Mouse (Mus musculus): Measurements from ENCODE around the gene BC049715. TPM values are rescaled to one million over a fixed set of nuclear protein-coding genes. Genes with fewer than 3 reads are reported as not detected.

BC049715 gene
- polyA plus RNA-seq (2014; fragmentation: Nextera tagmentation; extraction: Ambion mirVana) = 2.3 and 2.6 TPM in 2 replicates

- Histone ChIP-seq H3K4me3 (ENCODE audit: low read depth, low read length) (peak within 1 kb of the TSS; percentile 100), H3K9ac (ENCODE audit: low read depth, low read length) (peak within 1 kb of the TSS; percentile 99), H3K27me3 (replicated peaks; ENCODE audit: control insufficient read depth, insufficient read depth, low read length) (no peaks in the 10 kb centered on the region), H3K36me3 (ENCODE audit: control insufficient read depth, insufficient read depth, low read length) (peaks cover 21% of the 10 kb centered on the region), H3K4me2 (peak within 1 kb of the TSS; percentile 96), H3K9me3 (ENCODE audit: control insufficient read depth, low read length) (no peaks in the 10 kb centered on the region), H3K27ac (ENCODE audit: low read depth, low read length) (peak within 1 kb of the TSS; percentile 85), H3K4me1 (replicated peaks; ENCODE audit: control insufficient read depth, insufficient read depth, low read length) (0 out of 2 replicates have a peak, but pooled peaks cover 5% of the 10 kb centered on the region)
- 0% methylated on average over 34 of the region's 34 CpGs for WGBS
- ATAC-seq (replicated peaks; ENCODE audit: low FRiP score) = no peak; the same call in 1 of the 2 replicates
- DNase-seq (ENCODE audit: low spot score) = no peak
Measured at GRCm38 (mm10) chr6:136827516-136827880, at the start of gene BC049715. TSS of gene BC049715 (plus strand) at chr6:136827626.

GRCm38 (mm10) chr6:136781377-136781986 lies 45.9 kb upstream of the BC049715 start, which contains the start of gene Gucy2c:
TSS of gene Gucy2c (minus strand) at chr6:136781765.
- no peak within 1 kb of the TSS for H3K9ac ChIP-seq (ENCODE audit: low read depth, low read length)
- no peaks in the 10 kb centered on the region for H3K27me3 ChIP-seq (replicated peaks; ENCODE audit: control insufficient read depth, insufficient read depth, low read length)
- H3K36me3 ChIP-seq (ENCODE audit: control insufficient read depth, insufficient read depth, low read length) = no peaks in the 10 kb centered on the region
- no peak within 1 kb of the TSS for H3K4me2 ChIP-seq
- ATAC-seq (replicated peaks; ENCODE audit: low FRiP score) (no peak), DNase-seq (ENCODE audit: low spot score) (no peak)
- H3K27ac ChIP-seq (ENCODE audit: low read depth, low read length) = no peak within 1 kb of the TSS
- H3K4me3 ChIP-seq (ENCODE audit: low read depth, low read length) = no peak within 1 kb of the TSS
- WGBS = 81% methylated on average over 20 of the region's 20 CpGs
- no peaks in the 10 kb centered on the region for H3K4me1 ChIP-seq (replicated peaks; ENCODE audit: control insufficient read depth, insufficient read depth, low read length)
- no peaks in the 10 kb centered on the region for H3K9me3 ChIP-seq (ENCODE audit: control insufficient read depth, low read length)

- H3K36me3 ChIP-seq (ENCODE audit: control insufficient read depth, insufficient read depth, low read length) = no peaks in the 10 kb centered on the region
- H3K4me1 ChIP-seq (replicated peaks; ENCODE audit: control insufficient read depth, insufficient read depth, low read length) = no peaks in the 10 kb centered on the region
- no peak for ATAC-seq (replicated peaks; ENCODE audit: low FRiP score)
- H3K9ac ChIP-seq (ENCODE audit: low read depth, low read length) = no peak overlapping the region
- H3K4me2 ChIP-seq = no peak overlapping the region
- WGBS = 88% methylated on average over 12 of the region's 12 CpGs
- H3K27me3 ChIP-seq (replicated peaks; ENCODE audit: control insufficient read depth, insufficient read depth, low read length) = no peaks in the 10 kb centered on the region
- no peak overlapping the region for H3K4me3 ChIP-seq (ENCODE audit: low read depth, low read length)
- DNase-seq (ENCODE audit: low spot score) = no peak
- H3K9me3 ChIP-seq (ENCODE audit: control insufficient read depth, low read length) = no peaks in the 10 kb centered on the region
- no peak overlapping the region for H3K27ac ChIP-seq (ENCODE audit: low read depth, low read length)
Measured at GRCm38 (mm10) chr6:136782146-136782545, 45.3 kb upstream of the BC049715 start.

GRCm38 (mm10) chr6:136782761-136783160 lies 44.7 kb upstream of the BC049715 start:
- 86% methylated on average over 9 of the region's 9 CpGs for WGBS
- H3K36me3 ChIP-seq (ENCODE audit: control insufficient read depth, insufficient read depth, low read length) = no peaks in the 10 kb centered on the region
- H3K9ac ChIP-seq (ENCODE audit: low read depth, low read length) = no peak overlapping the region
- H3K27ac ChIP-seq (ENCODE audit: low read depth, low read length) = no peak overlapping the region
- no peak overlapping the region for H3K4me2 ChIP-seq
- H3K9me3 ChIP-seq (ENCODE audit: control insufficient read depth, low read length) = no peaks in the 10 kb centered on the region
- no peaks in the 10 kb centered on the region for H3K4me1 ChIP-seq (replicated peaks; ENCODE audit: control insufficient read depth, insufficient read depth, low read length)
- H3K4me3 ChIP-seq (ENCODE audit: low read depth, low read length) = no peak overlapping the region
- DNase-seq (ENCODE audit: low spot score) = no peak
- ATAC-seq (replicated peaks; ENCODE audit: low FRiP score) = no peak
- no peaks in the 10 kb centered on the region for H3K27me3 ChIP-seq (replicated peaks; ENCODE audit: control insufficient read depth, insufficient read depth, low read length)

- Histone ChIP-seq H3K36me3 (ENCODE audit: control insufficient read depth, insufficient read depth, low read length) (no peaks in the 10 kb centered on the region), H3K27me3 (replicated peaks; ENCODE audit: control insufficient read depth, insufficient read depth, low read length) (no peaks in the 10 kb centered on the region), H3K4me2 (no peak overlapping the region), H3K4me1 (replicated peaks; ENCODE audit: control insufficient read depth, insufficient read depth, low read length) (no peaks in the 10 kb centered on the region), H3K9me3 (ENCODE audit: control insufficient read depth, low read length) (no peaks in the 10 kb centered on the region), H3K4me3 (ENCODE audit: low read depth, low read length) (no peak overlapping the region), H3K27ac (ENCODE audit: low read depth, low read length) (no peak overlapping the region), H3K9ac (ENCODE audit: low read depth, low read length) (no peak overlapping the region)
- DNase-seq (ENCODE audit: low spot score) (no peak), ATAC-seq (replicated peaks; ENCODE audit: low FRiP score) (no peak)
- 64% methylated on average over 5 of the region's 5 CpGs for WGBS
Measured at GRCm38 (mm10) chr6:136789391-136789971, 37.9 kb upstream of the BC049715 start.

- Histone ChIP-seq H3K36me3 (ENCODE audit: control insufficient read depth, insufficient read depth, low read length) (no peaks in the 10 kb centered on the region), H3K4me2 (peak overlapping the region; percentile 83), H3K27ac (ENCODE audit: low read depth, low read length) (no peak overlapping the region), H3K4me1 (replicated peaks; ENCODE audit: control insufficient read depth, insufficient read depth, low read length) (no peaks in the 10 kb centered on the region), H3K4me3 (ENCODE audit: low read depth, low read length) (peak overlapping the region; percentile 43), H3K9me3 (ENCODE audit: control insufficient read depth, low read length) (no peaks in the 10 kb centered on the region), H3K9ac (ENCODE audit: low read depth, low read length) (peak overlapping the region; percentile 47; the same call in 1 of the 2 replicates), H3K27me3 (replicated peaks; ENCODE audit: control insufficient read depth, insufficient read depth, low read length) (no peaks in the 10 kb centered on the region)
- WGBS = 24% methylated on average over 16 of the region's 16 CpGs
- ATAC-seq (replicated peaks; ENCODE audit: low FRiP score) (no peak), DNase-seq (ENCODE audit: low spot score) (no peak)
Measured at GRCm38 (mm10) chr6:136792884-136793758, 34.3 kb upstream of the BC049715 start.

- ATAC-seq (replicated peaks; ENCODE audit: low FRiP score) = no peak
- H3K27me3 ChIP-seq (replicated peaks; ENCODE audit: control insufficient read depth, insufficient read depth, low read length) = no peaks in the 10 kb centered on the region
- WGBS = under 1% methylated on average over 24 of the region's 24 CpGs
- peak overlapping the region; percentile 47 for H3K9ac ChIP-seq (ENCODE audit: low read depth, low read length)
- H3K36me3 ChIP-seq (ENCODE audit: control insufficient read depth, insufficient read depth, low read length) = no peaks in the 10 kb centered on the region
- peak overlapping the region; percentile 43 for H3K4me3 ChIP-seq (ENCODE audit: low read depth, low read length)
- peak overlapping the region; percentile 83 for H3K4me2 ChIP-seq
- DNase-seq (ENCODE audit: low spot score) = no peak
- H3K27ac ChIP-seq (ENCODE audit: low read depth, low read length) = no peak overlapping the region
- H3K4me1 ChIP-seq (replicated peaks; ENCODE audit: control insufficient read depth, insufficient read depth, low read length) = no peaks in the 10 kb centered on the region
- no peaks in the 10 kb centered on the region for H3K9me3 ChIP-seq (ENCODE audit: control insufficient read depth, low read length)
Measured at GRCm38 (mm10) chr6:136793831-136794525, 33.4 kb upstream of the BC049715 start.

GRCm38 (mm10) chr6:136795110-136795509 lies 32.3 kb upstream of the BC049715 start:
- no peak overlapping the region for H3K27ac ChIP-seq (ENCODE audit: low read depth, low read length)
- H3K9me3 ChIP-seq (ENCODE audit: control insufficient read depth, low read length) = no peaks in the 10 kb centered on the region
- no peaks in the 10 kb centered on the region for H3K27me3 ChIP-seq (replicated peaks; ENCODE audit: control insufficient read depth, insufficient read depth, low read length)
- H3K4me3 ChIP-seq (ENCODE audit: low read depth, low read length) = no peak overlapping the region
- H3K4me1 ChIP-seq (replicated peaks; ENCODE audit: control insufficient read depth, insufficient read depth, low read length) = no peaks in the 10 kb centered on the region
- no peaks in the 10 kb centered on the region for H3K36me3 ChIP-seq (ENCODE audit: control insufficient read depth, insufficient read depth, low read length)
- WGBS = 29% methylated on average over 1 of the region's 1 CpGs
- H3K4me2 ChIP-seq = no peak overlapping the region
- DNase-seq (ENCODE audit: low spot score) (no peak), ATAC-seq (replicated peaks; ENCODE audit: low FRiP score) (peak; percentile 49; the same call in 1 of the 2 replicates)
- no peak overlapping the region for H3K9ac ChIP-seq (ENCODE audit: low read depth, low read length)
